Mouse (Mus musculus) heart, embryonic 11.5 days (tissue): Measurements from ENCODE around the gene Atxn7l2. TPM values are rescaled to one million over a fixed set of nuclear protein-coding genes. Genes with fewer than 3 reads are reported as not detected.

Experiments
- ATAC-seq: fragments of 200-750 bp; cut with Nextera tagmentation; replicated peaks from 2 replicates; pipeline ENCODE4 v1.8.0; 2017; ENCODE audit warnings: moderate library complexity; ENCODE audit not compliant: insufficient number of reproducible peaks, low FRiP score, low TSS enrichment
- H3K27ac ChIP-seq: fragments of 300-500 bp; sonication (generic); 2 replicates; pipeline ENCODE4 v1.5.1; 2014; ENCODE audit warnings: mild to moderate bottlenecking, low read depth, low read length
- H3K27me3 ChIP-seq: fragments of 300-500 bp; sonication (generic); 2 replicates; pipeline ENCODE4 v1.6.1; 2014; ENCODE audit warnings: mild to moderate bottlenecking, low read length, mixed read lengths; ENCODE audit not compliant: control insufficient read depth, insufficient read depth
- H3K36me3 ChIP-seq: fragments of 300-500 bp; sonication (generic); 2 replicates; pipeline ENCODE4 v1.6.1; 2014; ENCODE audit warnings: mild to moderate bottlenecking, low read length, moderate library complexity, mixed read lengths; ENCODE audit not compliant: control insufficient read depth, insufficient read depth
- H3K4me1 ChIP-seq: fragments of 300-500 bp; sonication (generic); 2 replicates; pipeline ENCODE4 v1.6.1; 2014; ENCODE audit warnings: low read length; ENCODE audit not compliant: control insufficient read depth, insufficient read depth
- H3K4me2 ChIP-seq: fragments of 300-500 bp; sonication (generic); 2 replicates; pipeline ENCODE4 v1.6.1; 2014; ENCODE audit warnings: mild to moderate bottlenecking, moderate library complexity
- H3K4me3 ChIP-seq: fragments of 300-500 bp; sonication (generic); 2 replicates; pipeline ENCODE4 v1.5.1; 2014; ENCODE audit warnings: low read depth, low read length
- H3K9ac ChIP-seq: fragments of 300-500 bp; sonication (generic); 2 replicates; pipeline ENCODE4 v1.6.1; 2014; ENCODE audit warnings: mild to moderate bottlenecking, low read depth, low read length, moderate library complexity
- H3K9me3 ChIP-seq: fragments of 300-500 bp; sonication (generic); replicated peaks from 2 replicates; pipeline ENCODE4 v1.6.1; 2016; ENCODE audit warnings: low read length; ENCODE audit not compliant: control insufficient read depth
- WGBS: fragments of 180-500 bp; shearing (Covaris S2); extraction: QIAGEN DNeasy Blood & Tissue Kit; methylation state at CpG from one replicate; pipeline ENCODE4 v1.1.7; 2014; ENCODE audit not compliant: insufficient replicate concordance; 5-methylcytosine and 5-hydroxymethylcytosine counted together
- polyA plus RNA-seq: library from polyadenylated mRNA; unstranded; fragments of >200 nt; fragmentation: Nextera tagmentation; extraction: Ambion mirVana; gene quantifications from 2 replicates; pipeline ENCODE4 v1.2.1, GENCODE M21; 2014

Atxn7l2 gene
- polyA plus RNA-seq, 1 experiment from 2014 or later = 8.4 TPM

DNA sequence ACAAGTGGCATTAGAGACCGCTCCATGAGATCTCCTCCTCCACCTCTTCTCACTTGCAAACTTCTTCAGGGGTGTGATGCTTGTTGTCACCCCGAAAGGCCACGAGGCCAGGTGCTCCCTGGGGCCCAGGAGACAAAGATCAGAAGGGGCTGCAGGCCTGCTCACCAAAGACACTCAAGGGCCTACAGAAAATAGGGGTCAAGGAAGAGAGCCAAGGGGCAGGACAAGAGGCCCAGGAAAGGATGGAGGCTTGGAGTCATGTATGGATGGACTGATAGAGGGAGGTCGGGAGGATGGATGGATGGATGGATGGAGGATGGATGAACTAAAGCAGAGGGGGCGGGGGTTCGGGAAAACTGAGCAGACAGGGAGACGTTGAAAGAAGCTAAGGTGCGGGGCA lies 1.2 kb downstream of the Atxn7l2 start:
- H3K9ac ChIP-seq = peak overlapping the region; percentile 95
- 11% methylated on average over 8 of the region's 8 CpGs for WGBS
- peak overlapping the region; percentile 72 for H3K4me3 ChIP-seq
- H3K9me3 ChIP-seq = no peaks in the 10 kb centered on the region
- peak overlapping the region; percentile 85 for H3K4me2 ChIP-seq
- no peak overlapping the region for H3K27ac ChIP-seq
- ATAC-seq = no peak
- H3K27me3 ChIP-seq = no peaks in the 10 kb centered on the region
- peaks cover 10% of the 10 kb centered on the region for H3K36me3 ChIP-seq
- peaks cover 10% of the 10 kb centered on the region; the same call in 1 of the 2 replicates for H3K4me1 ChIP-seq

DNA sequence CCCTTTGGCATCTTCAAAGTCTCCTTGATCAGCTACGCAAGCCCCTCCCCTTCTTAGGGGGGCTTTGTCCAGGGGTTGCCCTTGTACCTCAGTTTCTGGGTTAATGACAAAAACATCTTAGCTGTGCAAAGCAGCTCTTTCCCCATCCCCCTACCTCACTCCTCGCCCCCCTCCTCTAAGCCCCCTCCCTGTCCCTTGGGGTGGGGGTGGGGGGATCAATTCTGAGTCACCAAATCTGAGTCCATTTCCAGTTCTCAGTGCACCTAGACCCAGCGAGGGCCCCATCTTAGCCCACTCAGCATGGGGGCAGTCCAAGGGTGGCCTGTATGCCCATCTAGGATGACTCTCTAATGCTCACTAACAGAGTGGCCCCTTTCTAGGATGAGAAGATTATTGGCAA lies 1.7 kb downstream of the Atxn7l2 start:
- H3K27ac ChIP-seq = no peak overlapping the region
- ATAC-seq = no peak
- no peaks in the 10 kb centered on the region for H3K27me3 ChIP-seq
- WGBS = 80% methylated on average over 3 of the region's 3 CpGs
- no peaks in the 10 kb centered on the region for H3K9me3 ChIP-seq
- H3K36me3 ChIP-seq = peaks cover 10% of the 10 kb centered on the region
- H3K4me3 ChIP-seq = peak overlapping the region; percentile 72
- H3K4me2 ChIP-seq = peak overlapping the region; percentile 85
- peak overlapping the region; percentile 95 for H3K9ac ChIP-seq
- H3K4me1 ChIP-seq = peaks cover 10% of the 10 kb centered on the region; the same call in 1 of the 2 replicates

GRCm38 (mm10) chr3:108206731-108207375 lies 3.9 kb downstream of the Atxn7l2 start:
- Histone ChIP-seq H3K27me3 (no peaks in the 10 kb centered on the region), H3K4me2 (no peak overlapping the region), H3K9me3 (no peaks in the 10 kb centered on the region), H3K27ac (no peak overlapping the region), H3K4me3 (no peak overlapping the region), H3K9ac (no peak overlapping the region), H3K36me3 (peaks cover 17% of the 10 kb centered on the region), H3K4me1 (peaks cover 10% of the 10 kb centered on the region; the same call in 1 of the 2 replicates)
- 89% methylated on average over 15 of the region's 15 CpGs for WGBS
- no peak for ATAC-seq

- no peak overlapping the region for H3K4me2 ChIP-seq
- ATAC-seq = no peak
- peaks cover 15% of the 10 kb centered on the region for H3K4me1 ChIP-seq
- no peak overlapping the region for H3K4me3 ChIP-seq
- H3K27me3 ChIP-seq = no peaks in the 10 kb centered on the region
- peaks cover 17% of the 10 kb centered on the region for H3K36me3 ChIP-seq
- H3K27ac ChIP-seq = no peak overlapping the region
- no peak overlapping the region for H3K9ac ChIP-seq
- 86% methylated on average over 8 of the region's 8 CpGs for WGBS
- no peaks in the 10 kb centered on the region for H3K9me3 ChIP-seq
Observed at GRCm38 (mm10) chr3:108205601-108206000, 5.1 kb downstream of the Atxn7l2 start.

GRCm38 (mm10) chr3:108204470-108204869 lies 6.3 kb downstream of the Atxn7l2 start:
- ATAC-seq = no peak
- Histone ChIP-seq H3K27ac (no peak overlapping the region), H3K9me3 (no peaks in the 10 kb centered on the region), H3K9ac (no peak overlapping the region), H3K27me3 (no peaks in the 10 kb centered on the region), H3K4me3 (no peak overlapping the region), H3K4me1 (peaks cover 13% of the 10 kb centered on the region), H3K36me3 (peaks cover 17% of the 10 kb centered on the region), H3K4me2 (no peak overlapping the region)
- 87% methylated on average over 11 of the region's 11 CpGs for WGBS

- no peaks in the 10 kb centered on the region for H3K27me3 ChIP-seq
- H3K36me3 ChIP-seq = peaks cover 21% of the 10 kb centered on the region
- peaks cover 6% of the 10 kb centered on the region; the same call in 1 of the 2 replicates for H3K4me1 ChIP-seq
- no peak overlapping the region for H3K4me3 ChIP-seq
- WGBS = 77% methylated on average over 11 of the region's 11 CpGs
- H3K4me2 ChIP-seq = no peak overlapping the region
- no peak for ATAC-seq
- H3K9me3 ChIP-seq = no peaks in the 10 kb centered on the region
- H3K27ac ChIP-seq = no peak overlapping the region
- no peak overlapping the region for H3K9ac ChIP-seq
Observed at GRCm38 (mm10) chr3:108203621-108204325, 7.0 kb downstream of the Atxn7l2 start.

DNA sequence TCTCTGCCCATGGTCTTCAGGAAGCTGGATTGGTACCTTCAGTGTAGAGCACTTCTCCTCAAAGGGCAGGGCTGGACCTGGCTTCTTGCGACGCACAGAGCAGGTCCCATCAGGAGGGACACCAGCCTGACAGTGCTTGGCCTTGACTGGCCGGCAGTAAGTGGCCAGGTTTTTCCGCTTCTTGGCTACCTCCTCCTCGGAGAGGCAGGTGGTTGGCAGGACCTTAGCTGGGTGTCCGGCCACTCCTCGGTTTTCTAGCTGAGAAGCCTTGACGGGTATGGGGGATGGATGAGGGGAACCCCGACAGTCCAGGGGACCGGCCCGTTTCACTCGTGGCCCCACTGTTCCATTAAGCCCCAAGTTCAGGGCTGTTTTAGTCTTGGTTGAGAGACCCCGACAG lies 7.5 kb downstream of the Atxn7l2 start:
- no peak for ATAC-seq
- H3K27ac ChIP-seq = no peak overlapping the region
- H3K9ac ChIP-seq = no peak overlapping the region
- peaks cover 23% of the 10 kb centered on the region for H3K36me3 ChIP-seq
- H3K9me3 ChIP-seq = no peaks in the 10 kb centered on the region
- no peaks in the 10 kb centered on the region for H3K27me3 ChIP-seq
- H3K4me1 ChIP-seq = peaks cover 5% of the 10 kb centered on the region; the same call in 1 of the 2 replicates
- no peak overlapping the region for H3K4me3 ChIP-seq
- 88% methylated on average over 13 of the region's 13 CpGs for WGBS
- H3K4me2 ChIP-seq = no peak overlapping the region

GRCm38 (mm10) chr3:108202506-108202905 lies 8.2 kb downstream of the Atxn7l2 start:
- no peak for ATAC-seq
- H3K36me3 ChIP-seq = peaks cover 23% of the 10 kb centered on the region
- peaks cover 5% of the 10 kb centered on the region for H3K4me1 ChIP-seq
- H3K9ac ChIP-seq = no peak overlapping the region
- H3K27ac ChIP-seq = no peak overlapping the region
- no peaks in the 10 kb centered on the region for H3K27me3 ChIP-seq
- H3K9me3 ChIP-seq = no peaks in the 10 kb centered on the region
- no peak overlapping the region for H3K4me2 ChIP-seq
- H3K4me3 ChIP-seq = no peak overlapping the region
